Mouse (Mus musculus) small intestine, adult 10 weeks (tissue): ENCODE measurements around the gene Adamts16. TPM values are rescaled to one million over a fixed set of nuclear protein-coding genes. Genes with fewer than 3 reads are reported as not detected.

Source experiments
- polyA plus RNA-seq: library from polyadenylated mRNA; stranded (reverse); fragments of 350-450 nt; fragmentation: Illumina TruSeq; extraction: RNeasy Lipid Tissue Mini Kit (QIAGEN cat#74804); gene quantifications from one replicate; pipeline ENCODE4 v1.2.3, GENCODE M21; 2014; ENCODE audit warnings: low replicate concordance

The Adamts16 gene
- not detected for polyA plus RNA-seq

GRCm38 (mm10) chr13:70841421-70841904 is at the start of gene Adamts16:
TSS of gene Adamts16 (minus strand) at chr13:70841811.

Other genes starting within 250 kb of the Adamts16 start
- 15.2 TPM for gene Ice1, start 204.2 kb downstream of the Adamts16 start, polyA plus RNA-seq